Mouse (Mus musculus) adrenal gland, adult 18-20 months (tissue): ENCODE measurements around the gene Rpl19. TPM values are rescaled to one million over a fixed set of nuclear protein-coding genes. Genes with fewer than 3 reads are reported as not detected.

Experiments used
- DNase-seq, 2 experiments: peaks; one replicate each; pipeline ENCODE4 v3.0.0; 2021 to 2022; ENCODE audit warnings: low spot score in 2 of 2
- total RNA-seq, 2 experiments: library from RNA; stranded (reverse); gene quantifications; 1 replicate in 1 of 2; 2 replicates in 1 of 2; pipeline ENCODE4 v1.2.3; 2021

Gene Rpl19
- total RNA-seq, 2 experiments from 2014 or later, result 1,100 to 1,184 TPM

GRCm38 (mm10) chr11:98021118-98021517 is 5.4 kb upstream of the Rpl19 start:
- no peak for DNase-seq

GRCm38 (mm10) chr11:98021565-98022252 is 4.8 kb upstream of the Rpl19 start:
- DNase-seq, result peak in 1 of 2 experiments; percentile 20

GRCm38 (mm10) chr11:98022253-98022554 is 4.3 kb upstream of the Rpl19 start:
- DNase-seq, result no peak

DNA sequence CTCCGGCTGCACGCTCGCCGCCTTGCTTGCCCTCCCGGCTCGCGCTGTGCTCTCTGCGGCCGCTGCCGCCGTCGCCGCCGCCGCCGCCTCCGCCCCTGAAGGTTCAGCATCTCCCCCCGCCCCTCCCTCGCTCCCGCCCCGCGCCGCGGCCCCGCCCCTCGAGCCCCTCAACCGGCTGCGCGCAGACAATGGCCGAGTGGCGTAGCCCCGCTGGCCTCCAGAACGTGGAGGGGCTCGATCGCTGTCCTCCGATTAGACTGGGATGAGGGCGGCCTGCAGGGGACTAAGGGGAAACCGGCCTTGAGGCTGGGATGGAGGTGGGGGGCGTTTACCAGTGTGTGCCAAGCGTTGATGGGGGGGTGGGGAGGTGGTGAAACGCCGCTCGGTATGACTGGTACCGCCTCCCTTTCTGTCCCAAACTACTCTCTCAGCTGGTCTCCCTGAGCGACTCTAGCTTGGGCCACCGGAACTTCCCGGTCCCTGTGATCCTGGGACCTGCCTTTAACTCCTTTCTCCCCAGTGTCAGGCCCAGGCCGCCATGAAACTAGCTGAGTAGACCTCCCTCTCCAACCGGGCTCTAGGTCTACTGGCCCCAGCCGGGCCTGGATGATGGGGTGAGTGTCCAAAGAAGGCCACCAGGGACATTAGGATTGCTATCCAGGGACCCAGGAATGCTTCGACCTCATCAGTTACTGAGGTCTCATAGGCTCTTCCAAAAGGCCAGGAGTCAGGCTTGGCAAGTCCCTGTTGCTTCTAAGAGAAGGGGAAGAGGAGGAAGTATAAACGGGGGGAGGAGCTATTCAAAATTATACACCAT is 3.7 kb upstream of the Rpl19 start, which contains the start of gene Cacnb1:
TSS of gene Cacnb1 (minus strand) at position 480 of the 817 bp plus-strand sequence.
- peak; percentile 68 to 71 for DNase-seq

DNA sequence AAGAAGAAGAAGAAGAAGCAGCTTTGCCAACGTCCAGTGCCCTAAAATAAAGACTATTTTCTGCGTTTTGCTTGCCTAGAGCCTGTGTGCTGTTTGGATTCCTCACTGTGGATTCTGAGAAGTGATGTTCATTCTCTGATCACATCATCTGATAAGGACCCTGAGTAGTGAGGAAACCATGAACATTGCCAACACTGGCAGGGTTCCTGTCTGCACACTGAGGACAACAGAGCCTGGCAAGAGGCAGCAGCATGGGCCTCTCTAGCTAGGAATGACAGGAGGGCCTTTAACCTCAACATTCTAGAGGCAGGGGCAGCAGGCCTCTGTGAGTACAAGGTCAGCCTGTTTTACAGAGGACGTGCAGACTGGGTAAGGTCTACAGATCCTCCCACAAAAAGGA is 2.0 kb upstream of the Rpl19 start:
- no peak for DNase-seq

GRCm38 (mm10) chr11:98026248-98026569 is 301 bp upstream of the Rpl19 start:
- no peak for DNase-seq

- no peak for DNase-seq
These were observed 783 bp downstream of the Rpl19 start for GRCm38 (mm10) chr11:98027297-98027688.

GRCm38 (mm10) chr11:98027785-98028184 is 1.3 kb downstream of the Rpl19 start:
- DNase-seq, result no peak

GRCm38 (mm10) chr11:98030701-98031442 is 4.4 kb downstream of the Rpl19 start:
- no peak for DNase-seq

- peak; percentile 79 to 85 for DNase-seq
These were observed 4.9 kb downstream of the Rpl19 start for GRCm38 (mm10) chr11:98031443-98031770.

GRCm38 (mm10) chr11:98034061-98034460 is 7.6 kb downstream of the Rpl19 start:
- DNase-seq, result no peak

- no peak for DNase-seq
These were observed 8.3 kb downstream of the Rpl19 start for GRCm38 (mm10) chr11:98034840-98035239.

DNA sequence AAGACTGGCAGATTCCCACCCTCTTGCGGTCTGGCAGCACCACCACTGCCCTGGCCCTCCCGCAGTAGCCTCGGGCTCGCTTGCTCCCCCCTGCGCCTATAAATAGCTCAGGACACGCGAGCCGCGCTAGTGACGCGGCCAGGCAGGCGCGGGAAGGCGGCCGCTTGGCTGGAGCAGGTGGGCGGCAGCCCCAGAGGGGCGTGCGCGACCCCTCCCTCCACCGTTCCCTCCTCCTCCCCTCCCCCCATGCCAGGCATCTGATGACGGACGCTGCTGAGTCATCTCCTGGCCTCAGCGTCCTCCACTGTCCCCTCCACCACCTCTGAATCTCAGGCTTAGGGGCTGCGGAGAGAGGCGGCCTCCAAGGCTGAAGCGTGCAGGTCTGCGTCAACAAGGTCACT is 9.5 kb downstream of the Rpl19 start:
- peak; percentile 43 to 44 for DNase-seq

DNA sequence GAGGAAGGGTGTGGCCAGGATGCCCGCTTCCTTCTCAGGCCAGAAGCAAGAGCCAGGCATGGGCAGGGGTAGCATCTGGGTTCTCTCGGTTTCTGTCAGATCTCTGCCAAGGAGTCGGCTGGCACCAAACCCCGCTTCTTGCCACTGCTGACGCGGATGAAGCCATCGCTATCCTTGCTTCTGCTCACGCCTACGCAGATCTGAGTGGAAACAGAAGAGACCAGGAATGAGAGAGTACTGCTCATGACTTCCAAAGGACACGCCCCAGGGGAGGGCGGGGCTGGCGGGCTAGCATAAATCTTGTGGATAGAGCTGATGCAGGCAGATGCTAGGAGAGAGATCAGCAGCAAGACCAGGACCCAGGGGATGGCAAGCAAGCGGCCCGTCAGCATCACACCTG is 11.4 kb downstream of the Rpl19 start:
- no peak for DNase-seq

DNA sequence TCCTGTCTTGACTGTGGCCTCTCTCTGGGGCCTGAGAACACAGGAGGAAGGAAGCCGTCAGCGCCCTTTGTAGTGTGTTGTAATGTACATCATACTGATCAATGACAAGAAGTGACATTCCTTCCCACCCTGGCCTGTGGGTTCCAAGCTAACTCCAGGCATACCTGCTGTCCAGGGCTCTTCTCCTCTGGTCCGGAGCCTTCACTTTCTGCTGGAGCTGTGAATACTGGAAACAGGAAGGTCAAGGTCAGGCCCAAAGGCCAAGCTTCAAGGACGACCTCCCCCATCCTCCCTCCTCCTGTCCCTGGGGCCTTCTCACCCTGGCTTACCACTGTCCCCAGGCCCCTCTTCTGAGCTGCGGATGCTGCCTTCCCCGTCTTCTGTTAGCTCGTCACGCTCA is 14.5 kb downstream of the Rpl19 start:
- DNase-seq, result no peak

DNA sequence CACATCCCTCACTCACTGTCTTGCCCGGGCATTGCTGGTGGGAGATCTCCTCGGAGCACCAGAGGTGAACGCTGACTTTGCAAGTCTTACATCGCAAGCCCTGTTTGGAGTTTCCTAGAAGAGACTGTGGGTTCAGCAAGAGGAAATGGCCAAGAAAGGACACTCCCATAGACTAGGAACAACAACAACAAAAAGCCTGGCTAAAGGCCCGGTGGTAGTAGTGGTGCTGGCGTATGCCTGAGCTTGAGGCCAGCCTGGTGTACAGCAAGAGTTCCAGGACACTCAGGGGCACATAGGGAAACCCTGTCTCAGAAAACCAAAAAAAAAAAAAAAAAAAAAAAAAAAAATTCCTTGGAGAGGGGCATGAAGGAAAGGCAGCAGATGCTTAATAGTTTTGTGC is 16.2 kb downstream of the Rpl19 start:
- no peak for DNase-seq

DNA sequence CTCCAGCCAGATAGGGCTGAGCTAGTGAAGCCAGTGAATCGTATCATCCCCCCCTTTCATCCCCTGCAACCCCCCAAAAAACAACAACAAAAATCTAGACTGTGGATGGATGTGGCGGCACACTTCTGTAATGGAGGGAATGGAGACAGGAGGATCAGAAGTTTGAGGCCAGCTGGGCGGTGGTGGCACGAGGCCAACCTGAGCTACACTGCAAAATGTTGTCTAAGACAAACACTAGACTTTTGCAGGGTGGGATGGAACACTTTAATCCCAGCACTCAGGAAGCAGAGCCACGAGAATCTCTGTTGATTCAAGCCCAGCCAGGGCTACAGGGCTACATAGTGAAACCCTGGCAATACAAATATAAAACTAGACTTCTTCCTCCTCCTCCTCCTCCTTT is 17.6 kb downstream of the Rpl19 start:
- DNase-seq, result no peak

DNA sequence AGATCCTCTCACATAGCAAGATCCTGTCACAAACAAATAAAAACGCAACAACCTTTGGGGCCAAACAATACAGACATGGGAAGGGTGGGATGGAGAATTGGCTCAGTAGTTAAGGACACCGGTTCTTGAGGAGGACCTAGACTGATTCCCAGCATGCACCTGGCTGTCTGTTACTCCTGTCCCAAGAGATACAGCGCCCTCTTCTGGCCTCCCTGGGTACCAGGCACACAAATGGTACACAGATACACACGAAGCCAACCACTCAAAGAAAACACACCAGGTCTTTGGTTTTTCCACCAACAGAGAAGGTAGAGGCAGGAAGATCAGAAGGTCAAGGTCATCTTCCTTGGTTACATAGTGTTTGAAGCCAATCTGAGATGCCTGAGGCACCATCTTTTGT is 19.1 kb downstream of the Rpl19 start:
- no peak for DNase-seq

- peak; percentile 60 to 66 for DNase-seq
These were observed 20.0 kb downstream of the Rpl19 start for GRCm38 (mm10) chr11:98046466-98046865.

GRCm38 (mm10) chr11:98047745-98048144 is 21.2 kb downstream of the Rpl19 start:
- DNase-seq, result no peak

DNA sequence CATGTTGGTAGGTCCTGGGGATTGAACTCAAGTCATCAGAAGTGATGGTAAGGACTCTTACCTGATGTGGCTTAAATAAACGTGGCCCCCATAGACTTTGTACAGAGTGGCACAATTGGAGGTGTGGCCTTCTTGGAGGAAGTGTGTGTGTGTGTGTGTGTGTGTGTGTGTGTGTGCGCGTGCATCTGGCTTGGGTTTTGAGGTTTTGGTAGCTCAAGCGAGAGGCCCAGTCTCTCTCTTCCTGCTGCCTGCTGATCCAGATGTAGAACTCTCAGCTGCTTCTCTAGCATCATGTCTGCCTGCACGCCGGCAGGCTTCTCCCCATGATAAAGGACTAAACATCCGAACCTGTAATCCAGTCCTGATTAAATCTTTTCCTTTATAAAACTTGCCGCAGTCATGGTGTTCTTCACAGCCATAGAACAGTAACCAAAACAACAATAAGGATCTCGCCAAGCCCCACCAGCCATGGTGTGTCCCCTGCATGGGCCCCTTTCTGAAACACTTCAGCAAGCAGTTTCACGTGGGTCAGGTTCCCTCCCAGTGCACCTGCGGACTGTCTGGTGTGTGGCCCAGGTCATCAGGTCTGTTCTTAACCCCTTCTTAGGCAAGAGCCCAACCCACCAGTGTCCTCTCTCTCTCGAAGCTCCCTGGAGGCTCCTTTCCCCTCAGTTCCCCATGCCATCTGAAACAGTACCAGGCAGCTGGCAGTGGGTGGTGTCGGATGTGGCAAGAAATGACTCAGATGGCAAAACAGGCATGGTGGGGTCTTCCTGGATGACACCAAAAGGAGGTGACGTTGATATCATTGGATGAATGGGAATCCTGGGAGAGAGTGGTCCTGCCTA is 23.4 kb downstream of the Rpl19 start:
- DNase-seq, result no peak

DNA sequence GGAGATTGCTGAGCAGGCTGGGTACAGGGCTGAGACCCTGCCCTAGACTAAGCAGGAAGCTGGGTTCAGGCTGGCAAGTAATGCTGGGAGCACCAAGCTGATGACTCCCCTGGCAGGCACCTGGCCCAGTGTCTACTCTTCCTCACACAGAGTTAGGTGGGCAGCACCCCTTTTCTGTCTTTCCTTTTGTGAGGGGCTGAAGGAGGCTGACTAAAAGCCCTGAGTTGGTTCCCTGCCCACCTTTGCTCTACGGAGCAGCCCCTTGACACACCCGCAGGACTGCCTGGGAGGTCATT is 24.0 kb downstream of the Rpl19 start:
- no peak for DNase-seq
